Mouse (Mus musculus) liver, adult 10 weeks (tissue): ENCODE measurements around the gene Scaf11. TPM values are rescaled to one million over a fixed set of nuclear protein-coding genes. Genes with fewer than 3 reads are reported as not detected.

ENCODE experiments used
- polyA plus RNA-seq: library from polyadenylated mRNA; stranded (reverse); fragments of 350-450 nt; fragmentation: Illumina TruSeq; extraction: RNeasy Lipid Tissue Mini Kit (QIAGEN cat#74804); gene quantifications from one replicate; pipeline ENCODE4 v1.2.3, GENCODE M21; 2014; ENCODE audit warnings: low read depth, low replicate concordance

Gene Scaf11
- polyA plus RNA-seq, result 35.8 TPM

DNA sequence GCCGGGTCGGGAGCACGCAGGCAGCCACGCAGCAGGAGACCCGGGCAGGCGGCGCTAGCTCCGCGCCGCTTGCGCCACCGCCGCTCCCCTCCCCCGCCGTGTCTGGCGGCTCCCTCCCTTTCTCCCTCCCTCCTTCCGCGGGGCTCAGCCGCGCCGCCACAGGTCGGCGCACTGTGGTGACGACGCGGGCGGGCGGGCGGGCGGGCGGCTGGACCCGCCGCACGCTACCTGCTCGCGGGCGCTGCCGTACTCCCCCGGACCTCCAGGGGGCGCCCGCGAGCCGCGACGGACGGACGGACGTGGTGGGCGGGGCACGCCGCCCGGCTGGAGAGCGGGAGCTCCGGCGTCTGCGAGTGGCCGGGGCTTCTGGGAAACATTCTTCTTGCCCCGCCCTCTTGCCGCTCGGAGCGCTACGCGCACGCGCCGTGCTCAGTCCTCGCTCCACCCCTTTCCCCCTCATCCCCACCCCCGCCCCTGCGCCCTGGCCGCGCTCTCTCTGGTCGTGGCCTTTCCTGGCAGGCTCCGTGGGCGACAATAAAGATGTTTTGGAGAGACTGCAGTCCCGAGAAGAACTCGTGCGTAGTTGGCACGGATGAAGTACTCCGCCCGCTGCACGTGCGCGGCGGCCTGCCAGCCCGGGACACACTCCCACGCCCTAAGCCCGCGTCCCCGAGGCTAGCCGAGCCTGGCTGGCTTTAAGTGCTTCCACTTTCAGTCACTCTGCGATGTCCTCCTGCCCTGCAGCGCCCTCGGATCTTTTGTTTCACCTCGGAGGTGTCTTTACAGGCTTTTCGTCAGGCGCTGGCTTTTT, at the start of gene Scaf11:
Scaf11 (minus strand) TSS at position 114 of the 811 bp plus-strand sequence.

Other genes with a start within 250 kb of the Scaf11 start
- gene Arid2, start 173.3 kb downstream of the Scaf11 start, polyA plus RNA-seq, result 15.1 TPM
- gene Slc38a1, start 182.1 kb upstream of the Scaf11 start, polyA plus RNA-seq, result 0.69 TPM
- 84.1 TPM for gene Slc38a2, start 238.9 kb upstream of the Scaf11 start, polyA plus RNA-seq